ENCODE assay signal across 20 mouse cellular contexts in the genomic region with DNA sequence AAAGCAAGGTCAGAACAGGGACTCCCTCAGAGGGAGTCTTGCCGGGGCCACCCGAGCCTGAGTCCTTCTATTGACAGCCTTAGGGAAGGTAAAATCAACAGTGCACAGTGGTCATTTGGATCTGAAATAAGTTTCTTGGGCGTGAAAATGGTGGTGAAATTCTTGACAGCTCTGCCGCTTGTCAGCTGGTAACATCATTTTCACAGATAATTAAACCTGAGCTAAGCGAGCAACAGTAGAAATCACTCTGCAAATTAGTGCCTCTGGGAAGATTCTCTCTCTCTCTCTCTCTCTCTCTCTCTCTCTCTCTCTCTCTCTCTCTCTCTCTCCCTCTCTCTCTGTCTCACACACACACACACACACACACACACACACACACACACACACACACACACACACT.
DNase-seq lines count a peak whose midpoint lies in the region; ATAC-seq and TF ChIP-seq lines count a peak whose summit lies in the region.
"Had no signal": no experiment of that assay in that cellular context is flagged by ENCODE, and none has a peak within 500 bp of the region (broad histone marks: within the 10 kb centered on the region; RNA-seq: fewer than 3 reads in every experiment).

No protein-coding gene starts in this region.

- H3K36me3 ChIP-seq in heart, embryonic 10.5 days, result no peaks in the 10 kb centered on the region
- no peaks in the 10 kb centered on the region for H3K36me3 ChIP-seq in midbrain, embryonic 13.5 days
- no peaks in the 10 kb centered on the region for H3K36me3 ChIP-seq in midbrain, embryonic 11.5 days (ENCODE audit: control insufficient read depth, insufficient read depth, low read length)
- no peaks in the 10 kb centered on the region for H3K36me3 ChIP-seq in forebrain, embryonic 16.5 days (ENCODE audit: control insufficient read depth, insufficient read depth)
- H3K36me3 ChIP-seq: embryonic facial prominence, embryonic 12.5 days had no signal

- no peaks in the 10 kb centered on the region for H3K9me3 ChIP-seq in heart, embryonic 10.5 days
- no peaks in the 10 kb centered on the region for H3K9me3 ChIP-seq in midbrain, embryonic 13.5 days
- H3K9me3 ChIP-seq in midbrain, embryonic 11.5 days (ENCODE audit: control insufficient read depth, low read length), result no peaks in the 10 kb centered on the region
- no peaks in the 10 kb centered on the region for H3K9me3 ChIP-seq in forebrain, embryonic 16.5 days (ENCODE audit: control insufficient read depth, low read length)
- H3K9me3 ChIP-seq: embryonic facial prominence, embryonic 12.5 days had no signal

- no peak overlapping the region for H3K4me3 ChIP-seq in heart, embryonic 10.5 days
- H3K4me3 ChIP-seq in midbrain, embryonic 13.5 days (replicated peaks), result no peak overlapping the region
- no peak overlapping the region for H3K4me3 ChIP-seq in midbrain, embryonic 11.5 days (ENCODE audit: low read depth, low read length)
- no peak overlapping the region for H3K4me3 ChIP-seq in forebrain, embryonic 16.5 days (replicated peaks; ENCODE audit: low read length)
- H3K4me3 ChIP-seq in left cerebral cortex, adult 2 months, result no peak overlapping the region
- H3K4me3 ChIP-seq: embryonic facial prominence, embryonic 12.5 days; erythroblast, embryonic 14.5 days; heart, adult 2 months; myocyte had no signal

- 0 out of 2 replicates have a peak overlapping the region, but pooled peaks have one; percentile 9 for H3K27ac ChIP-seq in heart, embryonic 10.5 days
- no peak overlapping the region for H3K27ac ChIP-seq in midbrain, embryonic 13.5 days
- H3K27ac ChIP-seq in midbrain, embryonic 11.5 days (ENCODE audit: low read depth, low read length), result no peak overlapping the region
- H3K27ac ChIP-seq in forebrain, embryonic 16.5 days (ENCODE audit: low read length), result no peak overlapping the region
- H3K27ac ChIP-seq in left cerebral cortex, adult 2 months, result no peak overlapping the region
- H3K27ac ChIP-seq: embryonic facial prominence, embryonic 12.5 days; heart, adult 2 months had no signal

- peaks cover 23% of the 10 kb centered on the region; the same call in 1 of the 2 replicates for H3K27me3 ChIP-seq in heart, embryonic 10.5 days (ENCODE audit: insufficient read depth, poor library complexity, severe bottlenecking)
- peaks cover 12% of the 10 kb centered on the region; the same call in 1 of the 2 replicates for H3K27me3 ChIP-seq in midbrain, embryonic 13.5 days
- H3K27me3 ChIP-seq in midbrain, embryonic 11.5 days (ENCODE audit: control insufficient read depth, insufficient read depth, low read length), result no peaks in the 10 kb centered on the region
- no peaks in the 10 kb centered on the region for H3K27me3 ChIP-seq in forebrain, embryonic 16.5 days (replicated peaks; ENCODE audit: control insufficient read depth, insufficient read depth, low read length)
- H3K27me3 ChIP-seq: embryonic facial prominence, embryonic 12.5 days had no signal

- DNase-seq in heart, embryonic 10.5 days (ENCODE audit: low spot score), result no peak
- no peak for DNase-seq in heart, postnatal 14 days
- DNase-seq in midbrain, embryonic 11.5 days (ENCODE audit: low spot score, missing footprints), result no peak
- DNase-seq in retina, embryonic 14.5 days (ENCODE audit: low spot score), result peak; percentile 32
- no peak for DNase-seq in left cerebral cortex, adult 2 months (ENCODE audit: extremely low spot score in 1 of 2, low spot score in 2 of 2)
- DNase-seq in adrenal gland, adult (ENCODE audit: inconsistent age in 2 of 2, low spot score in 1 of 2), result no peak
- DNase-seq: adrenal gland, postnatal 10 days; B cell, adult 2 months; cerebellum, adult 9-11 months; gastrocnemius, postnatal 14 days; heart, adult 2 months; kidney, adult 11 months; liver, postnatal 0 days; lung, postnatal 14 days; thymus, postnatal 14 days had no signal

- ATAC-seq in midbrain, embryonic 13.5 days, result peak; percentile 43; the same call in 1 of the 2 replicates
- no peak for ATAC-seq in midbrain, embryonic 11.5 days (ENCODE audit: low FRiP score)
- ATAC-seq in forebrain, embryonic 16.5 days, result peak; percentile 34; the same call in 1 of the 2 replicates
- ATAC-seq: liver, postnatal 0 days had no signal

- H3K4me1 ChIP-seq in heart, embryonic 10.5 days, result no peaks in the 10 kb centered on the region
- H3K4me1 ChIP-seq in midbrain, embryonic 13.5 days (replicated peaks), result peaks cover 10% of the 10 kb centered on the region
- peaks cover 7% of the 10 kb centered on the region; the same call in 1 of the 2 replicates for H3K4me1 ChIP-seq in midbrain, embryonic 11.5 days (ENCODE audit: control insufficient read depth, insufficient read depth, low read length)
- peaks cover 9% of the 10 kb centered on the region for H3K4me1 ChIP-seq in forebrain, embryonic 16.5 days (replicated peaks; ENCODE audit: control insufficient read depth, insufficient read depth, low read length)

- H3K4me2 ChIP-seq in midbrain, embryonic 13.5 days (replicated peaks), result no peak overlapping the region
- no peak overlapping the region for H3K4me2 ChIP-seq in midbrain, embryonic 11.5 days
- H3K4me2 ChIP-seq in forebrain, embryonic 16.5 days (ENCODE audit: low read length), result no peak overlapping the region
- H3K4me2 ChIP-seq: embryonic facial prominence, embryonic 12.5 days had no signal

- WGBS in heart, embryonic 10.5 days, result 35% methylated on average over 5 of the region's 5 CpGs
- WGBS in midbrain, embryonic 13.5 days, result 27% methylated on average over 5 of the region's 5 CpGs
- WGBS in midbrain, embryonic 11.5 days, result 41% methylated on average over 5 of the region's 5 CpGs
- 6% methylated on average over 5 of the region's 5 CpGs for WGBS in forebrain, embryonic 16.5 days

- intact Hi-C loops in heart, postnatal 14 days (cut with DNase I), result no loop called here
- intact Hi-C loops in left cerebral cortex, adult 2 months (cut with DNase I), result no loop called here

- H3K9ac ChIP-seq in midbrain, embryonic 13.5 days (replicated peaks), result no peak overlapping the region
- no peak overlapping the region for H3K9ac ChIP-seq in midbrain, embryonic 11.5 days (ENCODE audit: low read length)
- H3K9ac ChIP-seq in forebrain, embryonic 16.5 days (replicated peaks; ENCODE audit: low read depth, low read length), result no peak overlapping the region
- H3K9ac ChIP-seq: embryonic facial prominence, embryonic 12.5 days; liver, postnatal 0 days had no signal

- TF ChIP-seq CTCF in left cerebral cortex, adult 2 months (IDR thresholded peaks at IDR 0.05), result no peak
